Comparison of ENCODE assay signal across 12 mouse cellular contexts in genomic region chr14:47116062-47116762, GRCm38 (mm10).
A peak's percentile ranks its signal among the peaks of the same experiment; 100 is the strongest.
DNase-seq lines count a peak whose midpoint lies in the region; ATAC-seq lines count a peak whose summit lies in the region.
"Had no signal": no experiment of that assay in that cellular context is flagged by ENCODE, and none has a peak within 500 bp of the region (broad histone marks: within the 10 kb centered on the region; RNA-seq: fewer than 3 reads in every experiment).

No protein-coding gene starts in this region.

- no peaks in the 10 kb centered on the region for H3K9me3 ChIP-seq in intestine, embryonic 15.5 days

- H3K4me3 ChIP-seq in intestine, embryonic 15.5 days (replicated peaks): no peak overlapping the region

- ATAC-seq in intestine, embryonic 15.5 days: peak; percentile 97
- peak; percentile 87 for ATAC-seq in megakaryocyte progenitor cell, adult 5-6 weeks (replicated peaks; ENCODE audit: poor library complexity)

- no peak overlapping the region for H3K4me2 ChIP-seq in intestine, embryonic 15.5 days (replicated peaks)

- no peaks in the 10 kb centered on the region for H3K4me1 ChIP-seq in intestine, embryonic 15.5 days (replicated peaks)

- intact Hi-C loops in heart, postnatal 36 days (cut with DNase I): no loop called here

- 0 out of 2 replicates have a peak overlapping the region, but pooled peaks have one; percentile 27 for H3K27ac ChIP-seq in intestine, embryonic 15.5 days
- H3K27ac ChIP-seq: macrophage had no signal

- H3K27me3 ChIP-seq in intestine, embryonic 15.5 days (replicated peaks): no peaks in the 10 kb centered on the region

- DNase-seq in adrenal gland, adult (ENCODE audit: inconsistent age in 2 of 2, low spot score in 1 of 2): peak; percentile 39 to 53
- no peak for DNase-seq in adrenal gland, adult 8-10 months
- peak; percentile 49 for DNase-seq in MEL-GATA-1-ER (ENCODE audit: extremely low read depth, low read depth)
- DNase-seq in urinary bladder, adult 18-20 months (ENCODE audit: low spot score in 2 of 2): no peak
- no peak for DNase-seq in cerebellum, adult 11 months
- no peak for DNase-seq in heart, postnatal 36 days
- DNase-seq: kidney, postnatal 25 days; right cerebral cortex, postnatal 25 days; thymus, adult 2 months had no signal

- no peak overlapping the region for H3K9ac ChIP-seq in intestine, embryonic 15.5 days

- no peaks in the 10 kb centered on the region for H3K36me3 ChIP-seq in intestine, embryonic 15.5 days

- WGBS in intestine, embryonic 15.5 days: 62% methylated on average over 9 of the region's 10 CpGs

Comparison
In these comparisons a context has a peak if more than half of its experiments do, and no peak if none do; other contexts are left out.
1. DNase-seq: peak in adrenal gland, adult (2 of 2) and MEL-GATA-1-ER (single experiment); none in adrenal gland, adult 8-10 months (single experiment), urinary bladder, adult 18-20 months (0 of 2), cerebellum, adult 11 months (single experiment) and heart, postnatal 36 days (0 of 2).